Mouse (Mus musculus): ENCODE measurements around the gene Frmpd2. TPM values are rescaled to one million over a fixed set of nuclear protein-coding genes. Genes with fewer than 3 reads are reported as not detected.

Frmpd2 gene
- total RNA-seq, 2 experiments from 2014 or later: not detected

Other genes with a start within 250 kb of the Frmpd2 start
- 10 to 100 TPM; 26.4 to 27.6 TPM for gene Mapk8, start 24.5 kb upstream of the Frmpd2 start, total RNA-seq (2021)
- gene Ptpn20, start 117.5 kb downstream of the Frmpd2 start, total RNA-seq (2021): not detected

Data from gastrocnemius, postnatal 25 days (tissue).